ENCODE assay signal across 9 mouse cellular contexts in genomic region chr19:30118344-30119312, GRCm38 (mm10). TPM values are rescaled to one million over a fixed set of nuclear protein-coding genes. Genes with fewer than 3 reads are reported as not detected.
DNase-seq lines count a peak whose midpoint lies in the region; ATAC-seq and TF ChIP-seq lines count a peak whose summit lies in the region.
"Had no signal": no experiment of that assay in that cellular context is flagged by ENCODE, and none has a peak within 500 bp of the region (broad histone marks: within the 10 kb centered on the region; RNA-seq: fewer than 3 reads in every experiment).

No protein-coding gene starts in this region.

- H3K4me3 ChIP-seq in kidney, adult 2 months (ENCODE audit: insufficient read depth, low read depth, low read length), result no peak overlapping the region
- H3K4me3 ChIP-seq in forebrain, embryonic 13.5 days, result no peak overlapping the region
- H3K4me3 ChIP-seq in limb, embryonic 10.5 days, result no peak overlapping the region

- peak; percentile 46 for ATAC-seq in forebrain, embryonic 13.5 days
- ATAC-seq in megakaryocyte progenitor cell, adult 5-6 weeks (replicated peaks; ENCODE audit: poor library complexity), result no peak
- no peak for ATAC-seq in activated CD4-positive, CD25-positive, alpha-beta regulatory T cell, adult 4 months

- TF ChIP-seq POLR2A in kidney, adult 2 months (IDR thresholded peaks at IDR 0.05; ENCODE audit: low read depth, low read length), result no peak

- no peaks in the 10 kb centered on the region for H3K27me3 ChIP-seq in kidney, adult 2 months (replicated peaks; ENCODE audit: control insufficient read depth, insufficient read depth, low read length)
- no peaks in the 10 kb centered on the region for H3K27me3 ChIP-seq in forebrain, embryonic 13.5 days
- no peaks in the 10 kb centered on the region for H3K27me3 ChIP-seq in limb, embryonic 10.5 days (ENCODE audit: low read depth, poor library complexity, severe bottlenecking)

- peak; percentile 78 for DNase-seq in kidney, adult 2 months
- no peak for DNase-seq in kidney, postnatal 4 days
- DNase-seq in limb, embryonic 10.5 days (ENCODE audit: low spot score), result no peak
- peak; percentile 62 to 66 for DNase-seq in right cerebral cortex, postnatal 10 days (ENCODE audit: low spot score in 2 of 2)
- DNase-seq in adrenal gland, postnatal 4 days (ENCODE audit: low spot score in 2 of 2), result no peak
- DNase-seq: cerebellum, postnatal 25 days had no signal

- H3K9ac ChIP-seq in forebrain, embryonic 13.5 days, result no peak overlapping the region

- no peaks in the 10 kb centered on the region for H3K4me1 ChIP-seq in kidney, adult 2 months (ENCODE audit: control insufficient read depth, insufficient read depth, low read length)
- peaks cover 41% of the 10 kb centered on the region for H3K4me1 ChIP-seq in forebrain, embryonic 13.5 days
- peaks cover 53% of the 10 kb centered on the region for H3K4me1 ChIP-seq in limb, embryonic 10.5 days

- H3K36me3 ChIP-seq in kidney, adult 2 months (ENCODE audit: control insufficient read depth, insufficient read depth, low read length), result no peaks in the 10 kb centered on the region
- H3K36me3 ChIP-seq in forebrain, embryonic 13.5 days (ENCODE audit: poor library complexity, severe bottlenecking), result peaks cover 4% of the 10 kb centered on the region
- H3K36me3 ChIP-seq in limb, embryonic 10.5 days, result peaks cover 2% of the 10 kb centered on the region; the same call in 1 of the 2 replicates

- no peaks in the 10 kb centered on the region for H3K9me3 ChIP-seq in forebrain, embryonic 13.5 days (replicated peaks)
- H3K9me3 ChIP-seq in limb, embryonic 10.5 days (replicated peaks), result no peaks in the 10 kb centered on the region

- TF ChIP-seq CTCF in kidney, adult 2 months (conservative IDR thresholded peaks at IDR 0.05; ENCODE audit: insufficient read depth, insufficient read length, low read depth, low read length), result no peak

- 77% methylated on average over 17 of the region's 17 CpGs for WGBS in kidney, adult 2 months
- 86% methylated on average over 17 of the region's 17 CpGs for whole genome bisulfite sequencing in forebrain, embryonic 13.5 days
- WGBS in limb, embryonic 10.5 days, result 93% methylated on average over 17 of the region's 17 CpGs

- H3K27ac ChIP-seq in kidney, adult 2 months (ENCODE audit: insufficient read depth, low read depth, low read length), result no peak overlapping the region
- H3K27ac ChIP-seq in forebrain, embryonic 13.5 days, result peak overlapping the region; percentile 88
- H3K27ac ChIP-seq in limb, embryonic 10.5 days, result 0 out of 2 replicates have a peak overlapping the region, but pooled peaks have one; percentile 44

- H3K4me2 ChIP-seq in forebrain, embryonic 13.5 days, result peak overlapping the region; percentile 27; the same call in 1 of the 2 replicates

RNA-seq across cellular contexts. Expression of gene Gldc, which starts 56.6 kb away (rescaled TPM):
- 65.0 and 74.2 TPM in 2 replicates for polyA plus RNA-seq in kidney, adult 2 months (2012; rRNA removed)
- polyA plus RNA-seq in forebrain, embryonic 13.5 days (2015; fragmentation: Nextera tagmentation; extraction: Ambion mirVana), result 23.5 and 25.2 TPM in 2 replicates
- 13.9 and 20.0 TPM in 2 replicates for polyA plus RNA-seq in limb, embryonic 10.5 days (2016; fragmentation: Nextera tagmentation; extraction: Ambion mirVana)
- total RNA-seq in adrenal gland, postnatal 4 days (2021), result 1 to 10 TPM; 2.2 to 7.9 TPM
- total RNA-seq in megakaryocyte progenitor cell, adult 5-6 weeks (2015), result not detected in 2 replicates
- total RNA-seq in megakaryocyte progenitor cell, adult 5-6 weeks (2017), result not detected in 2 replicates
- under 1 TPM; 0.15 to 0.23 TPM for polyA plus RNA-seq in activated CD4-positive, CD25-positive, alpha-beta regulatory T cell, adult 4 months (2017; shearing (Covaris generic))

Comparison
In these comparisons a context has a peak if more than half of its experiments do, and no peak if none do; other contexts are left out.
1. DNase-seq: peak in kidney, adult 2 months (single experiment) and right cerebral cortex, postnatal 10 days (2 of 2); none in kidney, postnatal 4 days (0 of 2), limb, embryonic 10.5 days (single experiment) and adrenal gland, postnatal 4 days (0 of 2).
2. RNA of gene Gldc, which starts 56.6 kb away (polyA plus RNA-seq): 65.0 to 74.2 TPM in kidney, adult 2 months, 23.5 to 25.2 TPM in forebrain, embryonic 13.5 days and 13.9 to 20.0 TPM in limb, embryonic 10.5 days; 0.15 to 0.23 TPM in activated CD4-positive, CD25-positive, alpha-beta regulatory T cell, adult 4 months; every median in the first group is over 10 times any median in the second.